Mouse (Mus musculus) right cerebral cortex, adult 2 months (tissue): Measurements from ENCODE around the gene Fam19a5.

ENCODE experiments used
- DNase-seq, 2 experiments: peaks; one replicate each; pipeline ENCODE4 v3.0.0; 2021 to 2022; ENCODE audit warnings: low spot score in 2 of 2

Fam19a5 gene

GRCm38 (mm10) chr15:87596731-87597130, 52.6 kb downstream of the Fam19a5 start:
- DNase-seq, result no peak

- peak; percentile 74 to 76 for DNase-seq
These were observed 53.0 kb downstream of the Fam19a5 start for GRCm38 (mm10) chr15:87597149-87597548.

GRCm38 (mm10) chr15:87597766-87598165, 53.7 kb downstream of the Fam19a5 start:
- DNase-seq, result no peak

GRCm38 (mm10) chr15:87598636-87599035, 54.5 kb downstream of the Fam19a5 start:
- no peak for DNase-seq

- DNase-seq, result no peak
These were observed 59.2 kb downstream of the Fam19a5 start for GRCm38 (mm10) chr15:87603316-87603715.

GRCm38 (mm10) chr15:87605504-87606280, 61.6 kb downstream of the Fam19a5 start:
- peak; percentile 53 to 54 for DNase-seq

GRCm38 (mm10) chr15:87606702-87607101, 62.6 kb downstream of the Fam19a5 start:
- DNase-seq, result peak; percentile 40 to 57

- no peak for DNase-seq
These were observed 65.1 kb downstream of the Fam19a5 start for GRCm38 (mm10) chr15:87609236-87609635.

GRCm38 (mm10) chr15:87623966-87624609, 80.0 kb downstream of the Fam19a5 start:
- DNase-seq, result peak; percentile 85 to 87

GRCm38 (mm10) chr15:87624610-87625091, 80.6 kb downstream of the Fam19a5 start:
- no peak for DNase-seq

- DNase-seq, result peak; percentile 91 to 95
These were observed 81.3 kb downstream of the Fam19a5 start for GRCm38 (mm10) chr15:87625236-87626023.

- no peak for DNase-seq
These were observed 91.2 kb downstream of the Fam19a5 start for GRCm38 (mm10) chr15:87635272-87635671.

GRCm38 (mm10) chr15:87636407-87636806, 92.3 kb downstream of the Fam19a5 start:
- DNase-seq, result no peak

- DNase-seq, result no peak
These were observed 93.1 kb downstream of the Fam19a5 start for GRCm38 (mm10) chr15:87637234-87637633.

- DNase-seq, result no peak
These were observed 94.2 kb downstream of the Fam19a5 start for GRCm38 (mm10) chr15:87638270-87638669.

GRCm38 (mm10) chr15:87646313-87647061, 102.4 kb downstream of the Fam19a5 start:
- DNase-seq, result no peak

- no peak for DNase-seq
These were observed 105.6 kb downstream of the Fam19a5 start for GRCm38 (mm10) chr15:87649651-87650050.

- no peak for DNase-seq
These were observed 110.5 kb downstream of the Fam19a5 start for GRCm38 (mm10) chr15:87654551-87654950.

GRCm38 (mm10) chr15:87656496-87657155, 112.5 kb downstream of the Fam19a5 start:
- DNase-seq, result no peak

GRCm38 (mm10) chr15:87659729-87660128, 115.6 kb downstream of the Fam19a5 start:
- DNase-seq, result peak in 1 of 2 experiments; percentile 51

GRCm38 (mm10) chr15:87661954-87662353, 117.9 kb downstream of the Fam19a5 start:
- peak; percentile 53 for DNase-seq
